Mouse (Mus musculus): ENCODE measurements around the gene Arl6ip4.

Arl6ip4 gene

DNA sequence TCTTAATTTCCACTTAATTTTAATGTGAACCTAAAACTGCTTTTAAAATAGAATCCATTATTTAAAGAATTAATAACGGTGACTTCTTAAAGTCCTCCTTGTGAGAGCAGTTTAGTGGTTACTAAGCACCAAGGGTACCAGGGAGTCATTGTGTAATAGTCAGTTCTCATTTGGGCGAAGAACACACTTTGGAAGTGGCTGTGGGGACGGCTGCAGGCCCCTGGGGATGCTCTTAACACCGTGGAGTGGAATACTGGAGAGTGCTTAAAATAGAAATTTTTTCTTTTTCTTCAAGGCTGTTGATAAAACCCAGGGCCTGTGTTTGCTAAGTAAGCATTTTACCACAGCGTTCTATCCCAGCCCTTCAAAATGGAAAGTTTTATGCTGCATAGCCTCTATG is 40.1 kb downstream of the Arl6ip4 start:
- no peak for DNase-seq (ENCODE audit: low spot score)

DNA sequence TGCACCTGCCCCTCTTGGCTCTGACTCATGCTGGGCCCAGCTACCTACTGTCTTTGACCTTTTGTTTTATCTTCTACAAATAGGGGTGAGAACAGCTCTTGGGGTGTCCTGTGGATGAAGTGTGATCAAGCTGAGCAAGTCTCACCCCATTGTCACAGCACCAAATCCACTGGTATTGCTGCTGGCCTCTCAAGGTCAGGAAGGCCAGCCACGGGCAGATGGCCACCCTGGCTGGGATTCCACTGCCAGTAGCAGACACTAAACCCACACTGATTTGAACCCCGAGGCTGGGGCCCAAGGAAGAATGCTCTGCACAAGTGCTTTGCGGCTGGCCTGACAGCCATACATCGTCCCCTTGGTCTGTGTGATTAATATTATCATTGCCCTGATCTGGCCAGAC is 42.4 kb downstream of the Arl6ip4 start:
- no peak for DNase-seq (ENCODE audit: low spot score)

DNA sequence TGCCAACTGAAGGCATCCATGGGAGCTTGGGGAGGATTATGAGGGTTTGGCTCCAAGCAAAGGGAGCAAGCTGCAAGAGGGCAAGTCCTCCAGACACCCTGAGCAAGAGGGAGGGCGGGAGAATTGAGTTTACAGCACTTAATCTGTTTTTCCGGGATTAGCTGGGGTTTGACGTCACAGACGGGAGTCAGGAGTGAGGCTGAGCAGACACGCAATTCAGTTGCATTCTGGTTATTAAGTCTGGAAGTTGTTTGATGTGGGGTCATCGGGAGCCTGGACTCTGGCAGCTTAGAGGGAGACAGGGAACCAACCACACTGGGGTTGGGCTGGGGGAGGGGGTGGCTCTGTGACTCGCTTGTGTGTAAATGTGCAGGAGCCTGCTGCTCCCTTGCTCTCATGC is 43.6 kb downstream of the Arl6ip4 start:
- no peak for DNase-seq (ENCODE audit: low spot score)

DNA sequence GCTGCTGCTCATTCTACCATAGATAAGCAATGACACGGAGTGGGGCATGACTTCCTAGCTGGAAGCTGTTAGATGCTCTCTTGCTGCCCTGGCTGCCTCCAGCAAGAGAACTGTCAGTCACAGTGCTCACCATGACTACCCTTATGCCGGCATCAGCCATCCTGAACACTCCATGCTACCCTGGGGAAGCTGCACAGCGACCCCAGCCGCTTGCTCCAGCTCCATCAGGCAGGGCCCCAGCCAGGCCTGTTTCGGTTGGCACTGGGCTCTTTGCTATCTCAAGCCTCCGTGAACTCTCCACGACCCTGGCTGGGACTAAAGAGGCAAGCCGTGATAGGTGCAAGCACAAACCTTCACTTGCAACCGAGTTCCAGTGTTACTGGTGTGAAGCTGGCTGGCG is 45.9 kb downstream of the Arl6ip4 start:
- DNase-seq (ENCODE audit: low spot score), result no peak

DNA sequence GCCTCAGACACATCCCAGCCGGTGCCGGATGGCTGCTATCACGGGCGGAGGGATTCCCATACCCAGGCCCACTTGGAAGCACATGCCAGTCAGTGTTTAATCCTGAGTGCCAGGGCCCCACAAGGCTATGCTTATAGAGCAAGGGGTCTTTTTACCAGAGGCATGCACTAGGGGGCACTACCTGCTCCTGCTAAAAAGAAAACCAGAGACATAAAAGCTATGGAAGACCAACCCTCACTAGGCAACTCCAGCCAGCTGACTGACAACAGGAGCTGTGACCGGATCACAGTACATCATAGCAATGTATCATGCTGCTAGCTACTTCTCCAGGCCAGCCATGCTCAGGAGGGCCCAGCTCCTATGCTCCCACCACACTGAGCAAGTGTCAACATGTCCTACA is 46.7 kb downstream of the Arl6ip4 start:
- no peak for DNase-seq (ENCODE audit: low spot score)

DNA sequence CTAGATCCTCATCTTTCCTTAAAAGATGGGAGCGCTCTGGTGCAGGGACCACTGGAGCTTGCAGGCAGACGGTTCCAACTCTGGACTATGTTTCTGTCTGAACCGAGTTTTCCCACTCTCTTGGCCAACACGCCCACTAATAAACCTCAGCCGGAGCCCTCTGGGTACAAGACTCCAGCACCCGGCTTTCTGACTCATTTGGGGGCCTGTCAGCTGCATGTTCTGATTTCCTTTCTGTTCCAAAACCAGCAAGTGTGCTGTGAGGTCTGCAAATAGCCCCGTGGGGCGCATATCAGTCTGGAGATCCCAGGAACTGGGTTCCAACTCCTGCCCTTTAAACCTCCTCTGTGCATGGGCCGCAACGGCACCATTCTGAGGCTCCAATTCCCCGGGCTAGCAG is 47.6 kb downstream of the Arl6ip4 start:
- no peak for DNase-seq (ENCODE audit: low spot score)

DNA sequence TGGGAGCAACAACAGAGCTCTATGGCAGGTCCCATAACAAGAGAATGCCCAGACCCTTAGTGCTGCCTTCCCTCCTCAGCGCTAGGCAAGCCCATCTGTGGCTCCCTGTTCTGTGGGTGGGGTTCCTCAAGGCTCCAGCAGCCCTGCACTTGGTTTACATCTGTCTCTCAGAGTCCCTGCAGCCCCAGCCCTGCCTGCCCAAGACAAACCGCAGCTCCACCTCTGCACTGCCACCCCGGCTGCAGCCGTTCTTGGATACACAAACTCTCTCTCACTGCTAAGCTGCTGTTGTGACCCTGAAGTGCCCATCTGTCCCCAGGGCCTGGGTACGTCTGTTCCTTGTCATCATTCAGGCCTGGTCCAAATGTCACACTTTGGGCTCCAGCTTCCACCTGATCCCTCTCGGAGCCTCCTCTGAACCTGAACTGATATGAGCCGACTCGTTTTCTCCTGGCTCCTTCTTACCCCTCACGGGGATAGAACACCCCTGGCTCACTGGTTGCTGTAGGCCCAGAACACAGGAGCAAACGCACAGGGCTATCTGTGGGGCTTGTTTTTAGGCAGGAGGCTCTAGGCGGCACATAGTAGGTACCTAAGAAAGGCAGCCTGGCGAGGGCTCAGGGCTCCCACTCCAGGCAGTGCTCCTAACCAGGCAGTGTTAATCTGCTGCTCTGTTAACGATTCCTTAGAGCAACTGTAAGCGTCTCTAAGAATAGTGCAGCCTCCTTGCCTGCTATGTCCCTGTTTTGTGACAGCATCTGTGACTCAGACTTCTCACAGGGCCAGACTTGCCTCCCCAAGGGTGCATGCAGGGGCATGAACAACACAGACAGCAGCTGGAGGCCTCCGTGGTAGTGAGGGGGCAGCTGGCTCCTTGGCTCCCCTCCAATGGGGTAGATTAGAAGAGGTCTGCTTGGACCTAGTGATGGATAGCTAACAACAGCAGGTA is 50.0 kb downstream of the Arl6ip4 start:
- no peak for DNase-seq (ENCODE audit: low spot score)

DNA sequence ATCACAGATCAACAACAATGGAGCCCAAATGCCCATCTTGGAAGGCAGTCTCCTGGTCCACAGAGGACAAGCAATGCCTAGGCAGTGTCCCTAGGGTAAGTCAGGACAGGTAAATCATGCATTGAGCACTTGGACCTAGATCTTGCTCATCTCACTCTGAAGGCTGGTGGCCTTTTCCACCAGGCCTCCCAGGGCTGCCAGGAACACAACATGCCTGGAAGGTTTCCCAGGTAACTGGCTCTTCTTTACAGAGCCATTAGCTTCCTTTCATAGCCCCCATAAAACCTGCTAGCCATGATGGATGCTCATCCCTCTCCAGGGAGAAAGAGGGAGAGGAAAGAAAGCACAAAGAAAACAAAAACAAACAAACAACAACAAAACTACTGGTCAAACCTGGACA is 50.9 kb downstream of the Arl6ip4 start:
- DNase-seq (ENCODE audit: low spot score), result no peak

DNA sequence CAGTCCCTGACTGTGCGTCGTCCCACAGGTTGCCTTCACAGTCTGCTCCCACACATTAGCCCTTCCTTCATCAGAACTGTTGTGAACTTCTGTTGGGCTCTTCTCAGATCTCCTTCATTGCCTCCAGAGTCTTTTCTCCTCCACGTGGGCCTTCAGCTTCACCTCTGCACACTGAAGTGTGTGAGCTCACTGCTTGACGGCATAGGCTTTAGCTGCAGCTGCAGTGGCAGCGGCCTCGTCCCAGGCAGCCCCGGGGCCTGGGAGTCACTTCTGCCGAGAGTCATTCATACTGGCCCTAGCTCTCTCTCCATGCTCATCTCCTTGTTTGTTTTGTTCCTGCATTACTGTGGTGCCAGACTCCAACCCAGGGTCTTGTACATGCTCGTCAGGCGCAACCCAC is 51.7 kb downstream of the Arl6ip4 start:
- no peak for DNase-seq (ENCODE audit: low spot score)

Measured in ovary, postnatal 14 days (tissue).